Mouse (Mus musculus) liver, postnatal 0 days (tissue): Measurements from ENCODE around the gene Gm20532. TPM values are rescaled to one million over a fixed set of nuclear protein-coding genes. Genes with fewer than 3 reads are reported as not detected.

ENCODE experiments used
- ATAC-seq: fragments of 200-750 bp; cut with Nextera tagmentation; 2 replicates; pipeline ENCODE4 v1.8.0; 2017; ENCODE audit warnings: mild to moderate bottlenecking, moderate library complexity
- DNase-seq: peaks from one replicate; pipeline ENCODE4 v3.0.0-alpha.2; 2016
- H3K27ac ChIP-seq: fragments of 300-500 bp; sonication (generic); 2 replicates; pipeline ENCODE4 v1.5.1; 2014; ENCODE audit warnings: antibody characterized with exemption, moderate library complexity, mild to moderate bottlenecking, low read depth
- H3K27me3 ChIP-seq: fragments of 300-500 bp; sonication (generic); 2 replicates; pipeline ENCODE4 v1.6.1; 2014; ENCODE audit warnings: low read length, control low read depth, mixed read lengths; ENCODE audit not compliant: insufficient read depth
- H3K36me3 ChIP-seq: fragments of 300-500 bp; sonication (generic); replicated peaks from 2 replicates; pipeline ENCODE4 v1.6.1; 2014; ENCODE audit warnings: mild to moderate bottlenecking, control low read depth, low read length, moderate library complexity, mixed read lengths; ENCODE audit not compliant: insufficient read depth
- H3K4me1 ChIP-seq: fragments of 300-500 bp; sonication (generic); 2 replicates; pipeline ENCODE4 v1.6.1; 2014; ENCODE audit warnings: antibody characterized with exemption, mild to moderate bottlenecking, control low read depth; ENCODE audit not compliant: insufficient read depth
- H3K4me2 ChIP-seq: fragments of 300-500 bp; sonication (generic); 2 replicates; pipeline ENCODE4 v1.6.1; 2014; ENCODE audit warnings: low read depth, mild to moderate bottlenecking, low read length, moderate library complexity, mixed read lengths
- H3K4me3 ChIP-seq: fragments of 300-500 bp; sonication (generic); 2 replicates; pipeline ENCODE4 v1.5.1; 2014; ENCODE audit warnings: low read depth, low read length
- H3K9ac ChIP-seq: fragments of 300-500 bp; sonication (generic); replicated peaks from 2 replicates; pipeline ENCODE4 v1.6.1; 2014; ENCODE audit warnings: mild to moderate bottlenecking, moderate library complexity
- H3K9me3 ChIP-seq: fragments of 300-500 bp; sonication (generic); 2 replicates; pipeline ENCODE4 v1.6.1; 2016; ENCODE audit warnings: mild to moderate bottlenecking, control low read depth, low read length, mixed read lengths
- CTCF ChIP-seq: sonication (generic); IDR thresholded peaks from 2 replicates; pipeline ENCODE4 v1.5.1; 2016; ENCODE audit warnings: antibody characterized with exemption, low read depth
- EP300 ChIP-seq: IDR thresholded peaks from 2 replicates; pipeline ENCODE4 v1.6.1; 2016; ENCODE audit warnings: antibody characterized with exemption, low read depth, mild to moderate bottlenecking
- WGBS: fragments of 180-500 bp; shearing (Covaris S2); extraction: QIAGEN DNeasy Blood & Tissue Kit; methylation state at CpG from one replicate; pipeline ENCODE4 v1.1.7; 2014; ENCODE audit not compliant: insufficient replicate concordance; 5-methylcytosine and 5-hydroxymethylcytosine counted together
- polyA plus RNA-seq: library from polyadenylated mRNA; unstranded; fragments of >200 nt; fragmentation: Nextera tagmentation; extraction: Ambion mirVana; gene quantifications from 2 replicates; pipeline ENCODE4 v1.2.1, GENCODE M21; 2015

Gm20532 gene
- polyA plus RNA-seq, 1 experiment from 2014 or later, result not detected

DNA sequence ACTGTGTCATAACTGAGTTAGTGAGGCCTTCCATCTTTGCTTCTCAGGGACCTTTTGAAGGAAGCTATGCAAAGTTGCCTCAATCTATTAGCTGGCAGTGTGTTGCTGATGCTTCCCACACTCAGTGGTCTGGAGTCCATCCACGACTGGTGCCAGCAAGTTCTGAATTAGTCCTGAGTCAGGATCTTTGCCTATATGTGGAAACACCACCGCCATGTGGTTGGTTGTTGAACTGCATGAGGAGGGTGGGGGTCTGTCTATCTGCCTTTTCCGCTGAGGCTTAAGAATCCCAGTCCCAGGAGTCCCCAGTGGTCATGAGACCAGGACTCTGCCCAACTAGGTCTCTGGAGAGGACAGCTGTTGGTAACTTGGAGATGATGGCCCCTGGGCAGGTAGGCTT, 16.4 kb upstream of the Gm20532 start:
- Histone ChIP-seq H3K9me3 (no peaks in the 10 kb centered on the region), H3K4me3 (no peak overlapping the region), H3K9ac (no peak overlapping the region), H3K4me2 (no peak overlapping the region), H3K4me1 (peaks cover 22% of the 10 kb centered on the region; the same call in 1 of the 2 replicates), H3K36me3 (no peaks in the 10 kb centered on the region), H3K27ac (peak overlapping the region; percentile 45; the same call in 1 of the 2 replicates), H3K27me3 (no peaks in the 10 kb centered on the region)
- peak; percentile 72 for DNase-seq
- peak; percentile 13; the same call in 1 of the 2 replicates for ATAC-seq
- TF ChIP-seq CTCF, result peak; percentile 82
- TF ChIP-seq EP300, result no peak
- 17% methylated on average over 3 of the region's 3 CpGs for WGBS

DNA sequence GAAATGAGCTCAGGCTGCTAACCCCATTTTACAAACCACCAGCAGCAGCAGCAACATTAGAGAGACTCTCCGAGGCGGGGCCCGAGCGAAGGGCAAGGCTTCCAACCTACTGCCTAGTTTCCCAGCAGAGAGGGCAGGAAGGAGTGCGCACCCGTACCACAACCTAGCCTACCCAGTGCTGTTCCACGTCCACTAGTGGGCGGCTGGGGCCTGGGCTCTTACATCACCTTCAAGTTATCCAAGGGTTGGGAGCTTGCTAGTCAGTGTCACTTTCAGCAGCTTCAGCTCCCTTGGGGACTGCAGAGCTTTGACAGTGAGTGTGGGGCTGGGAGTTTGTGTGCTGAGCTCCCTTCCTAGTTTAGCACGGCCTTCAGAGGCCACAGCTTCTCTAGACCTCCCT, 15.0 kb upstream of the Gm20532 start:
- Histone ChIP-seq H3K27ac (peak overlapping the region; percentile 70), H3K4me1 (peaks cover 22% of the 10 kb centered on the region; the same call in 1 of the 2 replicates), H3K27me3 (no peaks in the 10 kb centered on the region), H3K9me3 (no peaks in the 10 kb centered on the region), H3K9ac (no peak overlapping the region), H3K4me3 (no peak overlapping the region), H3K36me3 (no peaks in the 10 kb centered on the region), H3K4me2 (0 out of 2 replicates have a peak overlapping the region, but pooled peaks have one; percentile 18)
- peak; percentile 19; the same call in 1 of the 2 replicates for TF ChIP-seq CTCF
- TF ChIP-seq EP300, result no peak
- DNase-seq (no peak), ATAC-seq (peak; percentile 39; the same call in 1 of the 2 replicates)
- 42% methylated on average over 9 of the region's 9 CpGs for WGBS

DNA sequence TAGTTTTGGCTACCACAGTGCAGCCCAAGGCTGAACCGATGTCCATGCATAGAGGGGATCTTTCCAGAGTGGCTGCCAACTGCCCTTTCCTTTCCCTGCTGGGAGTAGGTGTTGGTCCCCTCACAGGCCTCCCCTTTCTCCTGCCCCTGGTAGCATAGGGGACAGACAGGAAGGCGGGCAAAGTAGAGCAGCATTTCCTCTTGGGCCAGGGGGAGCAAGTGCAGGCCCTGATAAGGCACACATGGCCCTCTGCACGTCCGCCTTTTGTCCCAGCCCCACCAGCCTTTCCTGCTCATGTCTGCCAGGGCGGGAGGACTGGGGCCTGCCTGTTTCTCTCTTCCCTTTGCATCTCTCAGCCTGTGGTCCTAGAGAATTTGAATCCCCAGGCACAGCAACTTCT, 14.6 kb upstream of the Gm20532 start:
- DNase-seq (no peak), ATAC-seq (peak; percentile 56)
- WGBS, result 28% methylated on average over 5 of the region's 5 CpGs
- Histone ChIP-seq H3K9ac (no peak overlapping the region), H3K4me2 (0 out of 2 replicates have a peak overlapping the region, but pooled peaks have one; percentile 18), H3K4me3 (no peak overlapping the region), H3K36me3 (no peaks in the 10 kb centered on the region), H3K9me3 (no peaks in the 10 kb centered on the region), H3K27me3 (no peaks in the 10 kb centered on the region), H3K4me1 (peaks cover 22% of the 10 kb centered on the region; the same call in 1 of the 2 replicates), H3K27ac (peak overlapping the region; percentile 70)
- no peak for TF ChIP-seq CTCF
- peak; percentile 53 for TF ChIP-seq EP300

DNA sequence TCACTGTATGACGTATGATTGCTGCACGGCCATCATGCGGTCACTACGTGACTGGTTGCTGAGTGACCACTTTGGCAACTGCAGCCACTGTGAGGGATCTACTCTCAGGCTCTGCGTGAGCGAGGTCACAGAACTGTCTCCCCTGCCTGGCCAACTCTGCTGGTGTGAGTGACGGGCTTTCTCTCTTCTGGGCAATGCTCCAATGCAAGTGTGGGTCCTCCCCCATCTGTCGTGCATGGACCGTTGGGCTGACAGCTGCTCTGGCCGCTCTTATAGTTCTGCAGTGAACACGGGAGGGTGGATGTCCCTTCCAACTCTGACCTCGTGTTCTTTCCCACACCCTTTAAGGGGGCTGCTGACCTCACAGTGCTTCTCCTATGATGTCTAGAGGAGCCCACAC, 13.0 kb upstream of the Gm20532 start:
- peaks cover 28% of the 10 kb centered on the region for H3K4me1 ChIP-seq
- H3K9ac ChIP-seq, result no peak overlapping the region
- H3K4me3 ChIP-seq, result no peak overlapping the region
- no peaks in the 10 kb centered on the region for H3K36me3 ChIP-seq
- no peak overlapping the region for H3K4me2 ChIP-seq
- TF ChIP-seq EP300 (no peak), CTCF (no peak)
- DNase-seq (no peak), ATAC-seq (peak; percentile 8; the same call in 1 of the 2 replicates)
- no peaks in the 10 kb centered on the region for H3K9me3 ChIP-seq
- 46% methylated on average over 12 of the region's 12 CpGs for WGBS
- H3K27ac ChIP-seq, result 0 out of 2 replicates have a peak overlapping the region, but pooled peaks have one; percentile 32
- H3K27me3 ChIP-seq, result no peaks in the 10 kb centered on the region

DNA sequence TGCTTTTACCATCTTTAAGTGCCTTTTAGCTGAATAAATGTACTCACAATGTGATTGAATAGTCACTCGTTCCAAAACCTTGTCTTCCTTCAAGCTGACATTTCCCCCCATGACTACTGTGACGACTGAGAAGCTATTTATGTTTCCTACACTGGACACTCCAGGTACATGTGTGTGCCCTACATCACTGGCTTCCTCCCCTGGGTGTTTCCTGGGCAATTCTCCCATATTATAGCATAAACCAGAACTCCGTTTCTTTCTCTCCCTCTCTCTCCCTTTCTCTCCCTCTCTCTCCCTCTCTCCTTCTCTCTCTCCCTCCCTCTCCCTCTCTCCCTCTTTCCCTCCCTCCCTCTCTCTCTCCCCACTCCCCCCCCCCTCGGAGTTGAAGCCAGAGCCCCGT, 12.6 kb upstream of the Gm20532 start:
- DNase-seq (no peak), ATAC-seq (no peak)
- TF ChIP-seq EP300 (no peak), CTCF (no peak)
- 22% methylated on average over 5 of the region's 5 CpGs for WGBS
- H3K9ac ChIP-seq, result no peak overlapping the region
- H3K27ac ChIP-seq, result 0 out of 2 replicates have a peak overlapping the region, but pooled peaks have one; percentile 32
- H3K27me3 ChIP-seq, result no peaks in the 10 kb centered on the region
- H3K36me3 ChIP-seq, result no peaks in the 10 kb centered on the region
- no peak overlapping the region for H3K4me2 ChIP-seq
- no peaks in the 10 kb centered on the region for H3K9me3 ChIP-seq
- H3K4me1 ChIP-seq, result peaks cover 32% of the 10 kb centered on the region
- H3K4me3 ChIP-seq, result no peak overlapping the region

DNA sequence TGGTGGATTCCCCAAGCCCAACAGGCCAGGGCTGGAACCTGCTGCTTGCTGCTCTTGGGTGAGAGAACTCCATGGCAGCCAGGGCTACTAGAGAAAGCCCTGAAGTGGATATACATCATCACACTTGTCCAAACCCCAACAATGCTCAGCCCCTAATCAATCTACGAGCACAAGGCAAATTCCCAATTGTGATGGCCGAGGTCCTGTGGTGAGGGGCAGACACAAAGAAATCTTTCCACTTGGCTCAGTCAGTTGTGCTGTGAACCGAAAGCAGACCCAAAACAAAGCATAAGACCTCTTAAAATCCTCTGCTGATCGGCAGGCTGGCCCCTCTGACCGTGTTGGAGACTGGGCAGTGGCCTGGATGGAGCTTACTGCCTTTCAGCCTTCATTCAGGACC, 11.6 kb upstream of the Gm20532 start:
- TF ChIP-seq CTCF (no peak), EP300 (no peak)
- H3K9ac ChIP-seq, result no peak overlapping the region
- no peaks in the 10 kb centered on the region for H3K9me3 ChIP-seq
- 0 out of 2 replicates have a peak overlapping the region, but pooled peaks have one; percentile 19 for H3K27ac ChIP-seq
- DNase-seq, result no peak
- H3K4me1 ChIP-seq, result peaks cover 34% of the 10 kb centered on the region
- no peaks in the 10 kb centered on the region for H3K36me3 ChIP-seq
- 61% methylated on average over 5 of the region's 5 CpGs for WGBS
- H3K27me3 ChIP-seq, result no peaks in the 10 kb centered on the region
- no peak overlapping the region for H3K4me2 ChIP-seq
- ATAC-seq, result no peak
- no peak overlapping the region for H3K4me3 ChIP-seq
